In the genomic region with DNA sequence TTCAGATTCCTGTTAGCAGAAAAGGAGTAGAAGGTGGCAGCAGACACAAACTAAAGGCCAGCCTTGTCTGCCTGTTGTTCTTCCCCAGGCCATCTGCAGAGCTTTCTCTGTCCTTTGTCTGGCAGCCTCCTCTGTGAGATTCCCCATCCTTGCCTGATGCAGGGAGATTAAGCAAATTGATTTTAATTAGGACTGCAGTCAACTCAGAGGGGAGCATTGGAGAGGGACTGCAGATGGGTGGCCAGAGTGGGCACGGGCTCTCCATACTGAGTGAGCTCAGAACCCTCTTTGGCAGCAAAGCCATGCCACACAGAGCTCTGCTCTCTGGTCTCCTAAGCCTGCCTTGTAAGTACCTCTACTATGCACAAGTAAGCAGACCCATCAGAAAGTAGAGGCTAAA, we compare ENCODE assay signal across 21 mouse cellular contexts.
DNase-seq lines count a peak whose midpoint lies in the region; ATAC-seq and TF ChIP-seq lines count a peak whose summit lies in the region.
"Had no signal": no experiment of that assay in that cellular context is flagged by ENCODE, and none has a peak within 500 bp of the region (broad histone marks: within the 10 kb centered on the region; RNA-seq: fewer than 3 reads in every experiment).

No protein-coding gene starts in this region.

- no peak overlapping the region for H3K4me3 ChIP-seq in forebrain, embryonic 14.5 days (ENCODE audit: low read depth, low read length)
- no peak overlapping the region for H3K4me3 ChIP-seq in forebrain, embryonic 12.5 days (replicated peaks)
- H3K4me3 ChIP-seq in midbrain, embryonic 10.5 days: no peak overlapping the region
- H3K4me3 ChIP-seq in midbrain, embryonic 15.5 days: no peak overlapping the region
- no peak overlapping the region for H3K4me3 ChIP-seq in hindbrain, postnatal 0 days (ENCODE audit: low read length)
- H3K4me3 ChIP-seq: embryonic facial prominence, embryonic 12.5 days; erythroblast, embryonic 14.5 days; layer of hippocampus, adult 2 months; neural tube, embryonic 12.5 days had no signal

- no peaks in the 10 kb centered on the region for H3K27me3 ChIP-seq in forebrain, embryonic 14.5 days (replicated peaks; ENCODE audit: control insufficient read depth, insufficient read depth, low read length)
- H3K27me3 ChIP-seq in forebrain, embryonic 12.5 days: no peaks in the 10 kb centered on the region
- no peaks in the 10 kb centered on the region for H3K27me3 ChIP-seq in midbrain, embryonic 10.5 days (ENCODE audit: low read depth, poor library complexity, severe bottlenecking)
- no peaks in the 10 kb centered on the region for H3K27me3 ChIP-seq in midbrain, embryonic 15.5 days (replicated peaks)
- no peaks in the 10 kb centered on the region for H3K27me3 ChIP-seq in hindbrain, postnatal 0 days (ENCODE audit: insufficient read depth, low read length)
- H3K27me3 ChIP-seq: embryonic facial prominence, embryonic 12.5 days; neural tube, embryonic 12.5 days had no signal

- no peak for TF ChIP-seq CTCF in hindbrain, postnatal 0 days (IDR thresholded peaks at IDR 0.05; ENCODE audit: low read depth)

- H3K27ac ChIP-seq in forebrain, embryonic 14.5 days (ENCODE audit: low read depth, low read length): no peak overlapping the region
- H3K27ac ChIP-seq in forebrain, embryonic 12.5 days: no peak overlapping the region
- H3K27ac ChIP-seq in midbrain, embryonic 10.5 days (replicated peaks): 0 out of 2 replicates have a peak overlapping the region, but pooled peaks have one; percentile 28
- H3K27ac ChIP-seq in midbrain, embryonic 15.5 days: no peak overlapping the region
- no peak overlapping the region for H3K27ac ChIP-seq in hindbrain, postnatal 0 days
- H3K27ac ChIP-seq: embryonic facial prominence, embryonic 12.5 days; layer of hippocampus, adult 2 months; neural tube, embryonic 12.5 days had no signal

- peak; percentile 44 for DNase-seq in forebrain, embryonic 14.5 days (ENCODE audit: low spot score)
- DNase-seq in midbrain, embryonic 10.5 days (ENCODE audit: low spot score): no peak
- peak; percentile 43 for DNase-seq in hindbrain, postnatal 0 days (ENCODE audit: low spot score)
- DNase-seq in testis, postnatal 10 days (ENCODE audit: low spot score): no peak
- DNase-seq in lung, postnatal 10 days: no peak
- DNase-seq: adrenal gland, postnatal 36 days; cerebellum, adult 8-10 months; gastrocnemius, postnatal 25 days; kidney, adult 18-20 months; kidney, postnatal 14 days; liver; thymus, postnatal 36 days had no signal

- no peak overlapping the region for H3K4me2 ChIP-seq in forebrain, embryonic 14.5 days (ENCODE audit: low read length)
- H3K4me2 ChIP-seq in forebrain, embryonic 12.5 days: no peak overlapping the region
- no peak overlapping the region for H3K4me2 ChIP-seq in midbrain, embryonic 15.5 days
- no peak overlapping the region for H3K4me2 ChIP-seq in hindbrain, postnatal 0 days (ENCODE audit: low read depth, low read length)
- H3K4me2 ChIP-seq: embryonic facial prominence, embryonic 12.5 days; neural tube, embryonic 12.5 days had no signal

- H3K4me1 ChIP-seq in forebrain, embryonic 14.5 days (ENCODE audit: control insufficient read depth, insufficient read depth, low read length): no peaks in the 10 kb centered on the region
- H3K4me1 ChIP-seq in forebrain, embryonic 12.5 days: peaks cover 10% of the 10 kb centered on the region
- peaks cover 11% of the 10 kb centered on the region for H3K4me1 ChIP-seq in midbrain, embryonic 10.5 days
- H3K4me1 ChIP-seq in midbrain, embryonic 15.5 days: peaks cover 5% of the 10 kb centered on the region; the same call in 1 of the 2 replicates
- peaks cover 3% of the 10 kb centered on the region; the same call in 1 of the 2 replicates for H3K4me1 ChIP-seq in hindbrain, postnatal 0 days (ENCODE audit: insufficient read depth, low read length)
- H3K4me1 ChIP-seq: neural tube, embryonic 12.5 days had no signal

- no peak overlapping the region for H3K9ac ChIP-seq in forebrain, embryonic 14.5 days (ENCODE audit: low read length)
- no peak overlapping the region for H3K9ac ChIP-seq in forebrain, embryonic 12.5 days
- no peak overlapping the region for H3K9ac ChIP-seq in midbrain, embryonic 15.5 days
- no peak overlapping the region for H3K9ac ChIP-seq in hindbrain, postnatal 0 days (replicated peaks; ENCODE audit: low read length)
- H3K9ac ChIP-seq: embryonic facial prominence, embryonic 12.5 days; neural tube, embryonic 12.5 days had no signal

- H3K36me3 ChIP-seq in forebrain, embryonic 14.5 days (ENCODE audit: control insufficient read depth, insufficient read depth, low read length): no peaks in the 10 kb centered on the region
- no peaks in the 10 kb centered on the region for H3K36me3 ChIP-seq in forebrain, embryonic 12.5 days (replicated peaks)
- H3K36me3 ChIP-seq in midbrain, embryonic 10.5 days: no peaks in the 10 kb centered on the region
- H3K36me3 ChIP-seq in midbrain, embryonic 15.5 days (replicated peaks): no peaks in the 10 kb centered on the region
- H3K36me3 ChIP-seq in hindbrain, postnatal 0 days (ENCODE audit: insufficient read depth, low read length): no peaks in the 10 kb centered on the region
- H3K36me3 ChIP-seq: embryonic facial prominence, embryonic 12.5 days; G1E; neural tube, embryonic 12.5 days had no signal

- H3K9me3 ChIP-seq in forebrain, embryonic 14.5 days (replicated peaks; ENCODE audit: control insufficient read depth, low read length): no peaks in the 10 kb centered on the region
- no peaks in the 10 kb centered on the region for H3K9me3 ChIP-seq in forebrain, embryonic 12.5 days
- H3K9me3 ChIP-seq in midbrain, embryonic 10.5 days (replicated peaks): no peaks in the 10 kb centered on the region
- H3K9me3 ChIP-seq in midbrain, embryonic 15.5 days: no peaks in the 10 kb centered on the region
- H3K9me3 ChIP-seq in hindbrain, postnatal 0 days (ENCODE audit: low read length): no peaks in the 10 kb centered on the region
- H3K9me3 ChIP-seq: embryonic facial prominence, embryonic 12.5 days; neural tube, embryonic 12.5 days had no signal

- 21% methylated on average over 1 of the region's 1 CpGs for WGBS in forebrain, embryonic 14.5 days
- WGBS in forebrain, embryonic 12.5 days: 9% methylated on average over 1 of the region's 1 CpGs
- 59% methylated on average over 1 of the region's 1 CpGs for WGBS in midbrain, embryonic 10.5 days
- 17% methylated on average over 1 of the region's 1 CpGs for WGBS in midbrain, embryonic 15.5 days
- 30% methylated on average over 1 of the region's 1 CpGs for WGBS in hindbrain, postnatal 0 days

- peak; percentile 40; the same call in 1 of the 2 replicates for ATAC-seq in forebrain, embryonic 14.5 days
- ATAC-seq in forebrain, embryonic 12.5 days (ENCODE audit: low FRiP score): no peak
- ATAC-seq in midbrain, embryonic 15.5 days (replicated peaks): no peak
- ATAC-seq in hindbrain, postnatal 0 days: no peak
- ATAC-seq in granulocyte monocyte progenitor cell, adult 5-6 weeks (replicated peaks; ENCODE audit: poor library complexity, severe bottlenecking): no peak
- ATAC-seq: lung, postnatal 0 days had no signal

Comparison
In these comparisons a context has a peak if more than half of its experiments do, and no peak if none do; other contexts are left out.
1. DNase-seq: peak in forebrain, embryonic 14.5 days (single experiment) and hindbrain, postnatal 0 days (single experiment); none in midbrain, embryonic 10.5 days (single experiment), testis, postnatal 10 days (single experiment) and lung, postnatal 10 days (single experiment).